Mouse (Mus musculus): Measurements from ENCODE around the gene Susd3.
A peak's percentile ranks its signal among the peaks of the same experiment; 100 is the strongest.

Gene Susd3

GRCm38 (mm10) chr13:49209306-49209705 lies 39.2 kb downstream of the Susd3 start:
- DNase-seq: no peak

DNA sequence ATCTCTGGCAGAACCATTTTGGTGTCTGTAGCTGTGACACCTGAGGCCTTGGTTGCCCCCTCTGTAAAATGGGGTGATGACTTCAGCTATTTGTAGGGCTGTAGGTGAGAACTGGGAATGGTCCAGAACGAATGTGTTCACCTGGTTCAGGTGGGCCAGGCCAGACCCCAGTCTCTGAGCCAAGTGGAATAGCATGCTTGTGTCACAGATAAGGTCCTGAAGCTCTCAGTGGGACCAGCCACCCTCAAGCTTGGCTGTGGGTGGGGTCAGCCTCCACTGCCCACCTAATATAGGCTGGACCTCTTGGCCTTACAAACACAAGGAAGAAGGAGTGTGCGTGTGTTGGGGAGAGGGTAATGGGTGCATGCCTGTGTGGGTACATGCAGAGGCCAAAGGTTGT lies 42.2 kb downstream of the Susd3 start:
- no peak for DNase-seq

GRCm38 (mm10) chr13:49205381-49205998 lies 43.0 kb downstream of the Susd3 start:
- DNase-seq: peak; percentile 83

DNA sequence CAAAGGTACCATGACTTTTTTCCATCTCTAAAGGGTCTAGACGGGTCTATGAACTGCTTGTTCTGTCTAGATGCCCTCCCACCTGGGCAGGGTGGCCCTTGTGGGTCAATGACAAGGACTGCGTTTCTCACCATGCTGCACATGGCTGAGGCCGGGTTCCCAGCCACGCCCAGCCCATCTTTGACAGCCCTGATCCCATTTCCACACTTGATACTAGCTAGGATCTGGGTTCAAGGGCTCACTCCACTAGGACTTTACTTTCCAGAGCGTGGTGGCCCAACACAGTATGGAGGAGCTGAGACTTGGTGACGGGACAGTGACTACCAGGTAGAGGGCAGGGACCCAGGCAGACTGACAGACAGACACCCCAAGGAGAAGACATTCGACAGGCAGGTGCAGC lies 46.0 kb downstream of the Susd3 start:
- no peak for DNase-seq

DNA sequence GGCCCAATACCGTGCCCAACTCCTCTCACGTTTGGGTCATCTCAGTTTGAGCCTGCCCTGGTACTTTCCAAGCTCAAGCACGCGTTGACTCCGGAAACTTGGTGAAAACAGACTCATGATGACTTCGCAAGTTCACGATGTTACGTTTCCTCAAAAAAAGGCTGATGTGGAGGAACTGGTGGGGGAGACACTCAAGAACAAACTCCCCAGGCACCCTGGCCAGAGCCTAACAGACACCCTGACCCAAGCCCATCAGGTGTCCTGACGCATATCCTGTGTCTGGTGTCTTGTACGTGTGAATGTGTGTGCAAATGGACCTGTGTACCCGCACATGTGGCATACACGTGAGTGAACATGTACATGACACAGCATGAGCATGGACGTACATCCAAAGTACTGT lies 47.8 kb downstream of the Susd3 start:
- DNase-seq: no peak

- no peak for DNase-seq
Observed at GRCm38 (mm10) chr13:49199891-49200290, 48.6 kb downstream of the Susd3 start.

DNA sequence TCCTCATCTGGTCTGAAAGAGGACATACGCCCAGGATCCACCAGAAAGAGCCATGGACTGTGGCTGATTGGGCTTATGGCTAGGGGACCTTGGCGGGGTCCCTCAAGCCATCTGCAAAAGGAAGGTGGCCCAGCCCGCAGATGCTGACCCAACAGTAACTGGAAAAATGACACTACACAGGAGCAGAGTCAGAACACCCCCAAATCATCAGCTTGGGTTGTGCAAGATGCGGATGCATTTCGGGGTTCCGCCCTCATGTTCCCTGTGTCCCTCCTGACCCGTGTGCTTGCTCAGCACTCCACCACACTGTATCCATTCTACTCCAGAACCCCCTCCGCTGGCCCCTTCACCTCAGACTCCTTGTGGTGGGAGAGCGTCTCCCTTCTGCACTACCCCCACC lies 49.8 kb downstream of the Susd3 start:
- DNase-seq: no peak

DNA sequence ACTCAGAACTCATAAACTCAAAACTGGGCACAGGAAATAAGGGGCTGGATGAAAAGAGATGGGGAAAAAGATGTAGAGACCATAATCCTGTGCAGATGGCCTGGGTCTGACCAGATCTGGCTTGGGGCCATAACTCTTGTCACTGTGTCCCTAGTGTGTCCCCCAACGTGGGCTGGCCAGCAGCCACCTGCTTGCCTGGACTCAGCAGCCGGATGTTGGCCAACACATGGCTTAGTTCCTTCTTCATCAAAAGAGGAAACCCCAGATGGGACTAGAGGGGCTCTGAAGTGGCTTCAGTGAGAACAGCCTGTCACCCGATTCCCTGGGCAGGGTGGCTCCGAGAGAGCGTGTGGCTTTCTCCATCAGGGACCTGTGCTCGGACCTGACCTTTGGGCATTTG lies 51.7 kb downstream of the Susd3 start:
- DNase-seq: no peak

DNA sequence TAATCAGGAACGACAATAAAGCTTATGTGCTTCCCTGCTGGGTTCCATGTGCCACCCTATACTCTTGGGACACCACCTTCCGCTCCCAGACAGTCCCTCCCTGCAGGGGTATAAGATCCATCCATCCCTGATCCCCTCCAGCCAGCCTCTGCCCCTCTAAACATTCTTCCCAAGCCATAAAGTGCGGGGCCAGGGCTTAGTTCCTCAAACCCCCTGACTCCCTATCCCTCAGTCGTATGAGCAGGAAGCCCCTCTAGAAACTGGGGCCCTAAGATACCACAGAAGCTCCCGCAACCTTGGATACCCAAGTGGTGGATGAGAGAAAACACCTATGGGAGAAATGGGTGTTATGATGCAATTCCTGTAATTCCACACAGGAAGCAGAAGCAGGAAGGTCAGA lies 52.3 kb downstream of the Susd3 start:
- DNase-seq: no peak

DNA sequence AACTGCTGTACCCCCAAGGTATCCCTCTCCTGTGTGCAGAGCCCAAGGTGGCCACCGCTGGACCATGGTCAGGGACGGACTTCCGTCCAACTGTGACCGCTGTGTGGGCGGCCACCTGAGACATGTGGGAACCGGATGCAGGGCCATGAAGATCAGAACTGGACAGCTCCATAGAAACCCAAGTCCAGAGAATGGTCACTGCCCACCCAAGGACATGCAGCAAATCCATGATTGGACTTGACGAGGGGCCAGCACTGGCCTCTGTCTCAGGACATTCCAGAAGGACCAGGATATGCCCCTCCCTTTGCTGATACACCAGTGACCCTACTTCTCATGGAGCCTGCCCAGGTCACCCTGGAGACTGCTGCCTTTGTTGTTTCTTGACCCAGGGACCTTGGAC lies 52.9 kb downstream of the Susd3 start:
- DNase-seq: no peak

GRCm38 (mm10) chr13:49194811-49195210 lies 53.7 kb downstream of the Susd3 start:
- no peak for DNase-seq

- DNase-seq: no peak
Observed at GRCm38 (mm10) chr13:49193650-49194049, 54.9 kb downstream of the Susd3 start.

GRCm38 (mm10) chr13:49192156-49192855 lies 56.2 kb downstream of the Susd3 start:
- DNase-seq: no peak

DNA sequence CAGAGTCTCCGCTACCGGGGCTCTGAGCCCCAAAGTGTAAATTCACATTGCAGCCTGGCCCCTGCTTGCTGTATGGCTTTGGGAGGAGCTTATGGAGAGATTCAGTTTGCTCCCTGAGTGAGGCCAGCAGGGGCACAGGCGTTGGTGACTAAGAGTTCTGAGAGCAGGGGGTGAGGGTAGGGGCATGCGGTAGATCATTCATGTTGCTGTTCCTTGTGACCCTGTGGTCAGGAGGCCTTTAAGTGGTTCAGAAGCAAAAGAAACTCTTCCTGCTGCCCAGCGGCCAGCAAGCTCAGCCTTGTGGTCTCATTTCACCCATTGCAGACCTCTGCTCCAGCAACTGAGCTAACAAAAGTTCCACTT lies 56.9 kb downstream of the Susd3 start:
- DNase-seq: no peak

GRCm38 (mm10) chr13:49190876-49191672 lies 57.4 kb downstream of the Susd3 start:
- no peak for DNase-seq

DNA sequence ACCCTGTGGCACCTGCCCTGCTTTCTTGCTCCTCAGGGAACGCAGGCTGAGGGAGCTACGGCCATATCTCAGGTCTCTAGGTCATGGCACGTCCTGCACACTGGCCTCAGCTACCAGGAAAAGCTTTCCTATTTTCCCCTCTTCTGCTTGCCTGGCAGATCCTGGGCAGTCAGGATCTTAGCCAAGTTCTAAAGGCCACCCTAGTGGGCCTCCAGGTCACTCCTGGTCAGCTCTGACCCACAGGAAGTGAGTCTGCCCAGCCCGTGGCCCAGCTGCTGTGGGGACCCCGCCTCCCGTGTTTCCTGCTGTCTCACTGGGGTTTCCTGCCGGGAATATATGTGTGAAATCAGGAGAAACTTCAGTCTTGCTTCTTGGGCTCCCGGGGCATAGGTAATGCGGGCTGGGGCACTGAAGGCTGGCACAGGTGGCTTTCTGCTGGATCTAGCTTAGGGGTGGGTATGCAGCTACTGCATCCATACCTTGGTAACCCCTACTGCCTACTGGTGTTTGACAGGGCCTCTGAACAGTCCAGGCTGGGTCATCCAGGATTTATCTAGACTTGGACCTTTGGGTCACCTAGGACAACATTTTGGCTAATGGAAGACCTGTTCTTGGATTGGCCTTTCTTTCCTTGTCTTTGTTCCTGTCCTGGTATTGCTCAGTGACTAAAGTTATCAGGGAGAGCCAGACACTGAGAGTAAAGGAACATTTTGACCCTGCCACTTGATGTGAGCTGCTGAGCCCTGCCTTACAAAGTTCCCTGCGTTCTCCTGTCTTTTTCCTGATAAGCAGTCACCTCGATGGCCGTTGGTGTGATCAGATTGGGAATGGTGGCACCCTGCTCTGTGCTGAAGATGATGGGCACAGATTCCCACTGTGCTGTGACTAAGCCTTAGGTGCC lies 58.3 kb downstream of the Susd3 start:
- no peak for DNase-seq

- no peak for DNase-seq
Observed at GRCm38 (mm10) chr13:49188966-49189360, 59.5 kb downstream of the Susd3 start.

GRCm38 (mm10) chr13:49188219-49188965 lies 60.1 kb downstream of the Susd3 start:
- DNase-seq: no peak

DNA sequence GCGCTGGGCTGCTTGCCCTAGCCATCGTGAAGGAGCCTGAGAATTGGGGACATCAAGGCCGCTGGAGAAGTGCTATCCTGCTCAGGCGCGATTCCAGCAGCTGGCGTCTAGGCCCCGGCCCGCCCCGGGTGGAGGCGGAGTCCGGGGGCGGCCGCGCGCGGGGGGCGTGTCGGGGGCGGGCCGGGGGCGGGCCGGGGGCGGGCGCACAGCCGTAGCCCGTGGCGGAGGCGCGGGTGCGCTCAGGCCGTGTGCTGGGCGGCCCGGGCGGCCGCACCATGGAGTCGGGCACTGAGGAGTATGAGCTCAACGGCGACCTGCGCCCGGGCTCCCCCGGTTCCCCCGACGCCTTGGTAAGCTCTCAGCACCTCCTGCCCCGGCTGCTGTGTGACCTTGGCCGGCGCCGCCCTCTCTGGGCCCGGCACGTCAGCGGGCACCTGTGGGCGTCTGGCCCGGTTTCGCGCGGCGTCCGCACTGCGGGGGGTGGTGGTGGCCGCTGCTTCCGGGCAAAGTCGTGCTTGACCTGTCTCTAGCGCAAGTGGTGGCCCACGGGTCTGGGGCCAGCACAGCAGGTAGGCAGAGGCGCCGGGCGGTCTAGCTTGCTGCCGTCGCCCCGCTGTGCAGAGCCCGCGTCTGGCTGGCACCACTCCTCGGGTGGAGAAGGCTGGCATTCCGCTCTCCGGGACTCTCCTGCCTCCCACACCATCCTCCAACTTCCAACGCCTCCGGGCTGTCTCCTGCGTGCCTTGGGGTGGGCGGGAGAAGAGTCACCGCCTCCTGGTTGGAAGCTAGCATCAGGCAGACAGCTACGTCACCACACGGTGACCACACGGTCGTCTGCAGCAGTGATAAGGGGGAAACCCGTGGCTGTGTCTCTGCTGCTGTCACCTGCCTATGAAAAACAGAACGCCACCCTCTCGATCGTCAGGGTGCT lies 61.0 kb downstream of the Susd3 start, which contains the start of gene Ninj1:
Gene Ninj1 (plus strand): TSS at position 198 of the 931 bp plus-strand sequence.
- DNase-seq: peak; percentile 74

- DNase-seq: peak; percentile 48
Observed at GRCm38 (mm10) chr13:49186798-49187287, 61.7 kb downstream of the Susd3 start.

DNA sequence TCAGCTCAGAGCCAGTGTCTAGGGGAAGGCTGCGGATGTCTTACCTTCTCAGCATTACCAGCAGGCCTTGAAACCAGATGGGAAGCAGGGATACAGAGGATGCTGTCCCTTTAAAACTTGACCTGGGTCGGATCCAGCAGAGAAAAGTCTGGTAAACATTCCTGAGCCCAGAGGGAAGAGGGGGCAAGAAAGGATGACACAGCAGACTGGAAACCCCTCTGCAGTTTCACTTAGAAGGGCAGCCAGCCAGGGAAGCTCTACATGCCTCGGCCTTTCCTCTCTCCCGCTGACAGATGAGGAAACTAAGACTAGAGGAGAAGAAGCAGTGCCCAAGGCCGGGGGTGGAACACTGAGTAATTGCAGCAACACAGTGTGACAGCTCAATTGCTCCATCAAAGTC lies 64.9 kb downstream of the Susd3 start:
- no peak for DNase-seq
